Mouse (Mus musculus) heart, postnatal 36 days (tissue): ENCODE data around the gene Smpx. TPM values are rescaled to one million over a fixed set of nuclear protein-coding genes. Genes with fewer than 3 reads are reported as not detected.

Source experiments
- total RNA-seq, 2 experiments: library from RNA; stranded (reverse); gene quantifications; 2 replicates each; pipeline ENCODE4 v1.2.3; 2021

Smpx gene
- total RNA-seq, 2 experiments from 2014 or later: 397 to 411 TPM

Other genes starting within 250 kb of the Smpx start
- gene Sms, start 206.6 kb upstream of the Smpx start, total RNA-seq: 10 to 100 TPM; 33.8 to 49.8 TPM
- gene Yy2, start 129.9 kb upstream of the Smpx start, total RNA-seq: under 1 TPM; 0.38 to 0.53 TPM
- gene Mbtps2, start 100.2 kb upstream of the Smpx start, total RNA-seq: 10 to 100 TPM; 13.5 to 15.7 TPM
- 1 to 10 TPM; 6.5 to 6.9 TPM for gene Klhl34, start 119.5 kb downstream of the Smpx start, total RNA-seq